Mouse (Mus musculus) urinary bladder, postnatal 36 days (tissue): ENCODE measurements around the gene Ralgapb.

Source experiments
- DNase-seq, 2 experiments: peaks; one replicate each; pipeline ENCODE4 v3.0.0; 2022; ENCODE audit warnings: low spot score in 2 of 2, mixed read lengths in 1 of 2

The Ralgapb gene

DNA sequence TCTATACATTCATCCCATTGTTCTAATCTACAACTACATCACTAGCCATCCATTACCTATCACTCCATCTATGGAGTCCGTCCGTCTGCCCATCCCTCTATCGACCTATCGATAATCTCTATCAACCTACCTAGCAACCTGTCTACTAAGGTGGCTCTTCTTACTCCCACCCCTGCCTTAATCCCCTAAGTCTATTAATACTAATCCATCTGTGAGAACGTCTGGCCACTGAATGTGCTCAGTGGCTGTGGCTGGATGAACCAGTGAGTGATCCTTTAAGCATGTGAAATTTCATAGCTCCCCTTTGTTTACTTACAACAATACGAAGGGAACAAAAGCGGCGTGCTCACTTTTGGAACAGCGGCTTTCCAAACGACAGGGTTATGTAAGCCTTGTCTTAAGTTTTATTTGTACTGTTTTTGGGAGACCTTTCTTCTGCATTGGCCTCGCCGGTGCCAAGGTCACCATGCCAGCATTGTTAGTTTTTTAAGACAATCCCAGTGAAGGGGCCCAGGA is 104.2 kb downstream of the Ralgapb start:
- no peak for DNase-seq

DNA sequence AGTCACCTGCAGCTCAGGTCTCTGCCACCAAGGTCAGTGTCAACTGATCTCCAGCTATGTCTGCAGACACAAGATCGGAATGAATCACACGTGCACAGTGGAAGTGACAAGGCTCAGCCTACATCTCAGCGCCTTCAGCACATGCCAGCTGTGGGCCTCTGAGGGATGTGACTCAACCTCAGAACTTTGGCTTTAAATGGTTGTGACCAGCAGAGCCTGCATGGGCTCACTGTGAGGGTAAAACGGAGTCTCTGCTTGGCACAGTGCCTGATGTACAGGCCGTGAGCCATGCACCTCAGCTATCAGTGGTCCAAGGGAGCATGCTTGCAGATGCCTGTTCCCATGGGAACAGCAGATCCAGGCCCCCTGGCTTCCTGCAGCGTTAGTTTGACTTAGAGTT is 108.9 kb downstream of the Ralgapb start:
- DNase-seq = no peak

DNA sequence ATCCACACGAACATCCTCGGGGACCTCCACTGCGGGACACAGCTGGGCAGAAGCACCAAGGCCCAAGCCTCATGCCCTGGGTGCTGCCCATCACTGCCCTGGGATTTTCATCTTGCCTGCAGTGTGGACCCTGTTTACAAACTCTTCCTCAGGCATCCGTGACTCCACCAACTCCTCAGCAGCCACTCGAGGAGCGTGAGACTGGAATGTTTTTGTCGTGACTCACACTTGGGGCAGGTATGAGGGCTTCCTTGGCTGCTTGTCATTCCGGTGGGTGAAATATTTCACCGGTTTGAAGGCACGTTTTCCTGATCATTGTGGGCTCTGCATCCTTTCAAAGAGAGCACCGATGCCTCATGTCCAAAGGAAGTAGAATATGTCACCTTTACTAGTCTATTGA is 109.4 kb downstream of the Ralgapb start:
- DNase-seq = no peak

DNA sequence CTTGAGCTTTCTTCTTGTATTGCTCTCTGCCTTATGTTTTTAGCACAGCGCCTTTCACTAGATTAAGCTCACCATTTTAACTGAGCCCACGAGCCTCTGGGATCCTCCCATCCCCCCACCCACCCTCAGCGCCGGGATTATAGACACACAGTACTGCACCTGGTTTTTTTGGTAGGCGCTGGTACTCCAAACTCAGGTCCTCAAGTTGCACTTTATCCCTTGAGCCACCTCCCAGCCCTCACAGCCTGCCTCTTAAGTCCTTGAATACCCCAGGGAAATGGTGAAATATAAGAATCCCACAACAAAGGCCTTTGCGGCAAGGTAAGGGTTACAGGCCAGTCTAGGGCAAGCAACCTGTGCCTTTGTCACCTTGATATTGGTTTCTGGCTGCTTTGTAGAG is 110.2 kb downstream of the Ralgapb start:
- DNase-seq = no peak

DNA sequence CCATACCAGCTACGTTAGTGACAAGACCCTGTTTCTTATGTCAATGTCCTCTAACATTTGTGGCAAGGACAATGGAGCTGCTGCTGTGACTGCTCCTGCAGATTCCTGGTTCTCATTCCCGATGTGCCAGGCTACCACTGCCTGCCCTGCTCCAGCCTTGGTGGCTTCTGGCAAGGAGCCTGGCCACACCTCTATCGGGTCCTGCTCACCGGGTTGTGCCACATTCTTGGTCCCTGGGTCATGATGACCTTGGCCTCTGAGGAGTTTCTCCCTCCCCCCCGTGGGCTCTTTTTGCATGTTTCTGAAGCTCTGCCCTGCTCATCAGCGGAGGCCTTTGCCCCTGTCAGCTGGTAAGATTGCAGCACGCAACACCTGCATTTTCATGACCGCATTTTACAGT is 113.4 kb downstream of the Ralgapb start:
- DNase-seq = peak; percentile 72 to 73

DNA sequence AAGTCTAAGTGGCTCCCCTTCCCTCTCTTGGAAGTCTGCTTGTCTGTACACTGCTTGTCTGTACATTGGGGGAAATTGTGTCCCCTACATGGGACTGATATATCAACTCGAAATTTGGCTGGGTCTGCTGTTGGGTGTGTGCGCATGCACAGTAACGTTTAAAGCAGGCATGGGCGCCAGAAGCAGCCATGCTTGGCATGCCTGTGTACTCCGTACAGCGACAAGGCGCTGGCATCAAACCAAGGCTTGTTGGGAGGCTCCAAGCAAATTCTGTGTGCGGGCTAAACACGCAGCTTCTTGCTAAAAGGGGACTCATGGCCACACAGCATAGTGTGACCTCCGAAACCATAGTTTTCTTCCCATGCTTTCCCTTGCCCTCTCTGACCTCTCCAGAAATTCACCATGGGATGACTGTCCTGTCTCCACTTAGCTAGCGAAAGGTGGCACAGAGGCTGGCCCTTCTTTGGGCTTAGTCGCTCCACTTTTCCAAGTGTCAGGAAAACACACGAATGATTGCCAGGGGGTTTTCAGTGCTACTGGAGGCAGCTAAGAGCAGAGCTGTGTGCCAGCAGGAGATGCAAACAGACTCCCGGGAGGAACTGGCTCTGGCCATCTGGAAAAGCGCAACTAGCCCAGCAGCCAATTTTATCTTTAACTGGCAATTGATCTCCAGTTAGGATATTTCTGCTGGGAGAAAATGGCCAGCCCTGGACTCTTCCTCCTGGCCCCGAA is 114.6 kb downstream of the Ralgapb start:
- no peak for DNase-seq

DNA sequence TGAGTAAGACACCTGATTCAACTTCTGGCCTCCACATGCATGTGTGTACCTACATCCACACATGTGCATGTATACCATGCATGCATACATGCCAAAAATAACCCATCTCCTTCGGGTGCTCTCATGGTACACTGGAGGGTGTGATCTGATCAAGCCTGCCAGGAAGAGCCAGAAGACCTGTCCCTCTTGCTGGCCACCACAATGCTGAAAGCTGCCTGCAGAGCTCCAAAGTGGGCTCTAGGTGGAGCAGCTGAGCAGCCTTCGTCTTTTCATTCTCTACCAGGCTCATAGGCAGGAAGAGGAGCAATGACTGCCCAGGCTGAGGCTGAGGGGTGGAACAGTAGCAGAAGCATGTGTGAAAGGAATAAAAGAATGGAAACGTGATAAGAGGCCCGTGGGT is 124.4 kb downstream of the Ralgapb start:
- peak; percentile 51 to 53 for DNase-seq

DNA sequence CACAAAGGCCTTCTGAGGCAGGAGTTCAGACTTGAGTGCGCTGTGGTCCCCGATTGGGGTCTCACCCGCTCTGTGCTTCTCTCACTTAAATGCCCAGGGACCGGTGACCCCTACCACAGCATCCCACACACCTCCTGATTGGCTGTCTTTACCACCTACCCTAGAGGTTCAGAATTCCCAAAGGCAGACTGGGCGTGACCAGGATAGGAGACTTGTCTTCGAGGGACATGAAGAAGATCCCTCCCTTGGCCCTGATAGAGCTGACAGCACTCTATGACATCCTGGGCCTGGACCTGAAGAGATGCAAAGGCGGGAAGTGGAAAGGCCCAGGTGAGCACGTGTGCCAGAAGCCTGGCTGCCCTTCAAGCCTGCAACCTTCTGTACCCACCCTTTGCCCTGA is 124.9 kb downstream of the Ralgapb start:
- no peak for DNase-seq

DNA sequence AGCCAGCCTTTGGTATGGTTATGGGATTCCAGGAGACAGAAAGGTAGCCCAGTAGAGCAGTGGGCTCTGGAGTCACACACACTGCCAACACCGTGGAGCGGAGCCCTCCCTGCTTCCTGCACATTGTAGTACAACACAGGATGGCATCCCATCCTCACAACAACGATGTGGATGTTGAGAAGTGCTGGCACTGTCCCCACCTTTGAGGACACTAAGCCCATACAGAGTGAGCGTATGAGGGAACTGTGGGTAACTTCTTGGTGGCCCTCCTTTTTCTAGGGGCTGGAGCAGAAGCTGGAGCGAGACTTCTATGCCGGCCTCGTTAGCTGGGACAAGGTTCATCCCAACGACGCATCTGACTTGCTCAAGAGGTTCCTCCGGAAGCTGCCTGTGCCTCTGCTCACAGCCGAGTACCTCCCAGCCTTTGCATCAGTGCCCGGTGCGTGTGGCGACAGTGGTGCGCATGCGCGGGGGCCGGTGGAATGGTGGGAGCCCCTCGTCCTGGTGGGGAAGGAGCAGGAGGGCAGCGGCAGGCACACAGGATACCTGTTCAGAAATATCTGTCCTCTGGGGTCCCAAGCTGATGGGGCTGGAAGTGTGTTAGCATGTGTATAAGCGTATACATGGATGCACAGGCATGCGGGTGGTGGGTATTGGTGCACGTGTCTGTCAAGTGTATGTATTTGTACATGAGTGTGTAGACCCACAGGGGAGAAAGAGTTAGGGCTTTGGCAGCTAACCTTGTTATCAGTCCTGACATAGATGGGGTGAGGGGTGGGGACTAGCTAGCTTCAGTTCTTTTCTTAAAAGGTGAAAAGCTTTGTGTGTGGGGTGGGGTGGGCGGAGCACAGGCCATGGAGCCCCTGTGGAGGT is 130.0 kb downstream of the Ralgapb start:
- DNase-seq = no peak

DNA sequence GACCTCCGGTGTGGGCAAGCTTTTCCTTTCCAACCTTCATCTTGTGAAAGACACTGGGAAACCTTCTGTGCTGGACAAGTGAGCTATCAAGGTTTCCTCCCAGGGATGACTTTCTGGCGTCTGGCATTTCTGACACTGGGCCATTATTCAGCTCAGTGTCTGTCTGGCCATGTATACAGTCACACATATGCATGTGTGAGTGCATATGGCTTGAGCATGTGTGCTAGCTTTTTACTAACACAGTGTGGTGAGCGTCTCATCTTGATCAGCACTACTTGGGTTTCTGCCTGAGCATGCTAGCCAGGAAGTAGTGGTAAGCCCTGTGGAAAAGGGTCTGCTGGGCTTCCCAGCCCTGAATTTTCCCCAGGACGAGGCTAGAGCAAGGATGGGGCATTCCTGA is 131.6 kb downstream of the Ralgapb start:
- no peak for DNase-seq

DNA sequence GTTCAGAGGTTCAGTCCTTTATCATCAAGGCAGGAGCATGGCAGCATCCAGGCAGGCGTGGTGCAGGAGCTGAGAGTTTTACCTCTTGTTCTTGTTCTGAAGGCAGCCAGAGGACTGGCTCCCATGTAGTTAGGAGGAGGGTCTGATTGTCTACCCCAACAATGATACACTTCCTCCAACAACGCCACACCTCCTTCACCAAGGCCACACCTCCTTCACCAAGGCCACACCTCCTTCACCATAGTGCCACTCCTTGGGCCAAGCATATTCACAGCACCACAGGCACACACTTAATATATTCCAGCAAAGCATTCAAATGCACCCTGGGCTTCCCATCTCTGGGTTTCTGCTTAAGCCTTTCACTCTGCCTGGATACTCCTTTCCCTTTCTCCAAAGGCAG is 135.6 kb downstream of the Ralgapb start:
- no peak for DNase-seq

DNA sequence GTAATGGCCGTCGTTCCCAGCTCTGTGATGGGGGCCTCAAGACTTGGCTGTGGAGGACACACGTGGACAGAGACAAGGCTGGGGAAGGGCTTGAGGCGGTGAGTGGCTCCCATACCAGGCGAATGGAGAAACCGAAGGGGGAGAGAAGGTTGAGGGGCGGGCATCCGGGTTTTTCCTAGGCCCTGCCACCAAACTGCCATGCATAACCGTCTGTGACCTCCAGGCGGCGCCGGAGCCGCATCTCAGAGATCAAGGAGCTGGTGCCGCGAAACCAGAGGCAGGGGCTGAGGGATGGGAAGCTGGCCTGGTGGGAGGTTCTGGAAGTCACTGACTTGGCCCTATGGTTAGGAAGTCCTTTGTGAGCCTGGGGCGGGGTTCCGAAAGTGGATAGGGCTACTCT is 137.1 kb downstream of the Ralgapb start:
- peak in 1 of 2 experiments; percentile 55 for DNase-seq
